Mouse (Mus musculus) ovary, adult 18-20 months (tissue): ENCODE measurements at regions not wholly inside any gene's neighbourhood (a gene's known extent, or its start where the extent isn't known, plus 50 kb on each side); places are given as distances from the start of the nearest gene placed in this dataset.

Source experiments
- DNase-seq: peaks from one replicate; pipeline ENCODE4 v3.0.0; 2022; ENCODE audit warnings: low spot score, mixed read lengths

GRCm38 (mm10) chr10:117527979-117528378, 101.3 kb upstream of the Cpm start:
- no peak for DNase-seq

GRCm38 (mm10) chr10:117527243-117527642, 102.1 kb upstream of the Cpm start:
- DNase-seq = no peak

- no peak for DNase-seq
These were observed 102.5 kb upstream of the Cpm start for GRCm38 (mm10) chr10:117526834-117527188.

GRCm38 (mm10) chr10:117526008-117526833, 103.1 kb upstream of the Cpm start:
- DNase-seq = no peak

- no peak for DNase-seq
These were observed 103.7 kb upstream of the Cpm start for GRCm38 (mm10) chr10:117525608-117526007.

GRCm38 (mm10) chr10:117524926-117525565, 104.3 kb upstream of the Cpm start:
- DNase-seq = no peak

- no peak for DNase-seq
These were observed 105.2 kb upstream of the Cpm start for GRCm38 (mm10) chr10:117524101-117524500.

GRCm38 (mm10) chr10:117522906-117523829, 106.1 kb upstream of the Cpm start:
- DNase-seq = no peak

GRCm38 (mm10) chr10:117522373-117522772, 106.9 kb upstream of the Cpm start:
- no peak for DNase-seq

- DNase-seq = no peak
These were observed 107.7 kb upstream of the Cpm start for GRCm38 (mm10) chr10:117521315-117522270.

GRCm38 (mm10) chr10:117520536-117521314, 108.6 kb upstream of the Cpm start:
- no peak for DNase-seq

GRCm38 (mm10) chr10:117519670-117520535, 109.4 kb upstream of the Cpm start:
- no peak for DNase-seq

- no peak for DNase-seq
These were observed 110.3 kb upstream of the Cpm start for GRCm38 (mm10) chr10:117518793-117519669.

GRCm38 (mm10) chr10:117517800-117518770, 111.2 kb upstream of the Cpm start:
- DNase-seq = no peak

- DNase-seq = no peak
These were observed 112.1 kb upstream of the Cpm start for GRCm38 (mm10) chr10:117517071-117517714.

- DNase-seq = no peak
These were observed 112.8 kb upstream of the Cpm start for GRCm38 (mm10) chr10:117516510-117516909.
